Mouse (Mus musculus) frontal cortex, postnatal 14 days (tissue): ENCODE results near the gene Mis12.

Experiments used
- DNase-seq, 2 experiments: peaks; one replicate each; pipeline ENCODE4 v3.0.0; 2022; ENCODE audit warnings: low spot score in 2 of 2

Gene Mis12

GRCm38 (mm10) chr11:71019201-71020068 lies at the start of gene Mis12, which contains the start of gene Derl2:
Mis12 (plus strand) TSS chr11:71019611.
Derl2 (minus strand) TSS chr11:71019841.
- DNase-seq: peak; percentile 99 to 100

GRCm38 (mm10) chr11:70969821-70970559 lies 49.4 kb upstream of the Mis12 start, which contains the start of the genes Nup88 and Rpain:
Nup88 (minus strand) TSS chr11:70969973.
Rpain (plus strand) TSS chr11:70970213.
- DNase-seq: peak; percentile 90 to 93

GRCm38 (mm10) chr11:70970560-70971540 lies 48.6 kb upstream of the Mis12 start:
- no peak for DNase-seq

GRCm38 (mm10) chr11:70972586-70972985 lies 46.8 kb upstream of the Mis12 start:
- DNase-seq: no peak

GRCm38 (mm10) chr11:70973947-70974346 lies 45.5 kb upstream of the Mis12 start:
- DNase-seq: no peak

GRCm38 (mm10) chr11:70975193-70975592 lies 44.2 kb upstream of the Mis12 start:
- DNase-seq: no peak

GRCm38 (mm10) chr11:70977293-70977692 lies 42.1 kb upstream of the Mis12 start:
- no peak for DNase-seq

- no peak for DNase-seq
Observed at GRCm38 (mm10) chr11:70980232-70980631, 39.2 kb upstream of the Mis12 start.

GRCm38 (mm10) chr11:70980751-70981510 lies 38.5 kb upstream of the Mis12 start:
- no peak for DNase-seq

- no peak for DNase-seq
Observed at GRCm38 (mm10) chr11:70982030-70982429, 37.4 kb upstream of the Mis12 start.

- peak; percentile 81 to 90 for DNase-seq
Observed at GRCm38 (mm10) chr11:70982557-70983228, 36.7 kb upstream of the Mis12 start, which contains the start of gene C1qbp. C1qbp (minus strand) TSS chr11:70983026.

GRCm38 (mm10) chr11:71001167-71001566 lies 18.2 kb upstream of the Mis12 start:
- no peak for DNase-seq

GRCm38 (mm10) chr11:71003611-71004315 lies 15.6 kb upstream of the Mis12 start:
- DNase-seq: no peak

GRCm38 (mm10) chr11:71004316-71004773 lies 15.1 kb upstream of the Mis12 start, which contains the start of gene Dhx33:
Dhx33 (minus strand) TSS chr11:71004437.
- peak; percentile 94 to 95 for DNase-seq

GRCm38 (mm10) chr11:71005046-71005445 lies 14.4 kb upstream of the Mis12 start:
- no peak for DNase-seq

- DNase-seq: no peak
Observed at GRCm38 (mm10) chr11:71007026-71007425, 12.4 kb upstream of the Mis12 start.

GRCm38 (mm10) chr11:71007831-71008230 lies 11.6 kb upstream of the Mis12 start:
- no peak for DNase-seq

- no peak for DNase-seq
Observed at GRCm38 (mm10) chr11:71008321-71008720, 11.1 kb upstream of the Mis12 start.

GRCm38 (mm10) chr11:71012743-71013142 lies 6.7 kb upstream of the Mis12 start:
- no peak for DNase-seq
